Mouse (Mus musculus) MEL (cell line): ENCODE data around the gene Loxl1.

Experiments used
- ETS1 ChIP-seq: IDR thresholded peaks from 2 replicates; pipeline ENCODE4 v1.6.1; 2012; ENCODE audit warnings: low read depth, mild to moderate bottlenecking, inconsistent platforms, low read length, improper control_type of control experiment, moderate library complexity
- KAT2A ChIP-seq: conservative IDR thresholded peaks from 2 replicates; pipeline ENCODE4 v1.6.1; 2012; ENCODE audit warnings: low read depth, low read length, improper control_type of control experiment, inconsistent platforms

DNA sequence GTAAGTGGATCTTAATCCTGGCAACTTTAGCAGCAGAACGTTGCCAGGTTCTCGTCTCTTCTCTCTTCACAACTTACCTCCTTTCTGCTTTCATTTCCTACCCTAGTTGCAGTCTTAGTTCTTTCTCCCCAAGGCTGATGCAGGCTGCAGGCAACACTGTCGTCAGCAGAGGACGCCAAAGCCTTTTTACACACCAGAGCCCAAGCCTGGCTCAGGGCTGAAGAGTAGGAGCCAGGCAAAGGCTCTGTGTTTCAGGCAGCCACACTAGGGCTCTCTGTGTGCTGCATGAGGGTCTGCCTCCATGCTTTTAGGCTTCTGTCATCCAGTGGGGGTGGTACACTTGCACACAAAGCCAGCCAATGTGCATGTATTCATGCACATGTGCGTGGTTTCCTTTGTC, 17.3 kb upstream of the Loxl1 start:
- TF ChIP-seq KAT2A: no peak
- TF ChIP-seq ETS1: no peak
